Mouse (Mus musculus) right cerebral cortex, postnatal 10 days (tissue): ENCODE data around the gene Slc25a38.
"Not testable (repeated sequence)": the region's sequence is repeated elsewhere in the genome, so short reads cannot be mapped to it uniquely, and the experiment has no call there.

Experiments used
- DNase-seq, 2 experiments: peaks; one replicate each; pipeline ENCODE4 v3.0.0; 2021; ENCODE audit warnings: low spot score in 2 of 2

Gene Slc25a38

GRCm38 (mm10) chr9:120099304-120099703, 10.9 kb upstream of the Slc25a38 start:
- no peak for DNase-seq

GRCm38 (mm10) chr9:120101165-120101564, 9.0 kb upstream of the Slc25a38 start:
- no peak for DNase-seq

GRCm38 (mm10) chr9:120108953-120109352, 1.2 kb upstream of the Slc25a38 start:
- not testable (repeated sequence) for DNase-seq

- DNase-seq, result no peak
Measured at GRCm38 (mm10) chr9:120111156-120111945, 1.2 kb downstream of the Slc25a38 start.

GRCm38 (mm10) chr9:120112472-120112871, 2.3 kb downstream of the Slc25a38 start:
- no peak for DNase-seq

- no peak for DNase-seq
Measured at GRCm38 (mm10) chr9:120113456-120113855, 3.3 kb downstream of the Slc25a38 start.

- peak in 1 of 2 experiments; percentile 27 for DNase-seq
Measured at GRCm38 (mm10) chr9:120114051-120114788, 4.0 kb downstream of the Slc25a38 start.

- no peak for DNase-seq
Measured at GRCm38 (mm10) chr9:120114789-120115151, 4.6 kb downstream of the Slc25a38 start.

- no peak for DNase-seq
Measured at GRCm38 (mm10) chr9:120115580-120115979, 5.4 kb downstream of the Slc25a38 start.

GRCm38 (mm10) chr9:120116184-120116624, 6.0 kb downstream of the Slc25a38 start:
- no peak for DNase-seq

- no peak for DNase-seq
Measured at GRCm38 (mm10) chr9:120118212-120118611, 8.0 kb downstream of the Slc25a38 start.

GRCm38 (mm10) chr9:120120503-120120902, 10.3 kb downstream of the Slc25a38 start:
- DNase-seq, result no peak

- DNase-seq, result no peak
Measured at GRCm38 (mm10) chr9:120126868-120127267, 16.7 kb downstream of the Slc25a38 start.

GRCm38 (mm10) chr9:120127538-120128251, 17.5 kb downstream of the Slc25a38 start, which contains the start of gene Rpsa:
Gene Rpsa (plus strand): TSS chr9:120127689.
- peak; percentile 98 to 99 for DNase-seq

- no peak for DNase-seq
Measured at GRCm38 (mm10) chr9:120129276-120129675, 19.1 kb downstream of the Slc25a38 start.

- DNase-seq, result no peak
Measured at GRCm38 (mm10) chr9:120131784-120132288, 21.7 kb downstream of the Slc25a38 start.

GRCm38 (mm10) chr9:120132980-120133754, 23.0 kb downstream of the Slc25a38 start:
- DNase-seq, result no peak

- no peak for DNase-seq
Measured at GRCm38 (mm10) chr9:120133755-120134475, 23.7 kb downstream of the Slc25a38 start.

- DNase-seq, result no peak
Measured at GRCm38 (mm10) chr9:120134529-120135160, 24.5 kb downstream of the Slc25a38 start.

GRCm38 (mm10) chr9:120135454-120135853, 25.3 kb downstream of the Slc25a38 start:
- no peak for DNase-seq
